Mouse (Mus musculus) retina, postnatal 7 days (tissue): ENCODE measurements around the gene Serpinb1a.
"Not testable (repeated sequence)": the region's sequence is repeated elsewhere in the genome, so short reads cannot be mapped to it uniquely, and the experiment has no call there.

Experiments used
- DNase-seq: peaks from one replicate; pipeline ENCODE4 v3.0.0-alpha.2; 2012; ENCODE audit warnings: low read depth, low spot score

The Serpinb1a gene

DNA sequence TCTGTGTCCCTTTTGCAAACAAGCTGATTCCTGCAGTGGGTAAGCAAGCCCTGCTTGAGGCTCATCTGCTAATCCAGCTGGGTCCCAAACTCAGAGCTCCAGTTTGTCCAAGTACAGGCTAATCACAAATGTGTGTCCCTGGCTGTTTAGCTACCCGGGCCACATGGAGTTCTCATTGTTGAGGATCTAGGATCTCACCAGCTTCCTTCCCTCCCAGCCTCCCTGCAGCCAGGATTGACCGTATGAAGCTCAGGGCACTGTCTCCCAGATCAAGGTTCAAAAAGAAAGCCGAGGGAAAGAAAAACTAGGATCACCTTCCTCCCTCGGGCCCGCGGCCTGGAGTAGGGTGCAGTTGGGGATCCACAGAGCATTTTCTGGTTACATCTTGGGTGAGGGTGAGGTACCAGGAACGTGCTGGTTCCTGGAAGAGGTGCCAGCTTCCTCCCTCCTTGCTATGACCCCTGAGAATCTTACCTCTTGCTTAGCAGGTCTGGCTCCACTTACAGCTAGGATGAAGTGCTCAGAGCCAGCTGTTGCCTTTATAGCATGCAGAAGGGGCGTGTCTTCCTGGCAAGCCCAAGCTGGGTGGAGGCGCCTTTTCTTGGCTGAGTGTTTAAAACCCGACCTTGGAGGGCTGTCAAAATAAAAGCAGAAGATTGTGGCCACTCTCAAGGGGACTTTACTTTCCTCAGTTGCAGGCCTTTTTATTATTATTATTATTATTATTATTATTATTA, at the start of gene Serpinb1a:
Gene Serpinb1a (minus strand): TSS at position 518 of the 737 bp plus-strand sequence.
- DNase-seq, result no peak

DNA sequence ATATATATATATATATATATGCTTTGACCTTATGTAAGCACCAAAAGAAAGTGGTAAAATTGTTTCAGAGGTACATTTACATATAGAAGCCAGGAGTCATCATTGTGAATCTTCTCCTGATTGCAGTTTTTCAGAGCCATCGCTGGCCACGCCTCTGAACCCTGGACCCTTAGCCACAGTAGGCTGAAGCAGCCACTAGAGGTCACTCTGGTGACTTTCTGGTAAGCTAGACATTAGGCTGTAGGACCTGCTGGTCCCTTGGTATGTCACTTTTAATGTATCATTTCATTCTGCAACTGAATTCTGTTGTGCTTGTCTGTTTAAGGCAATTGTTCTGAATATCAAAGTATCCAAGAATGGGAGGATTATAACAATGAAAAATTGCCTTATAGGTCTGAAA, 49.7 kb upstream of the Serpinb1a start:
- peak; percentile 11 for DNase-seq

- not testable (repeated sequence) for DNase-seq
Observed at GRCm38 (mm10) chr13:32899114-32899513, 48.1 kb upstream of the Serpinb1a start.

DNA sequence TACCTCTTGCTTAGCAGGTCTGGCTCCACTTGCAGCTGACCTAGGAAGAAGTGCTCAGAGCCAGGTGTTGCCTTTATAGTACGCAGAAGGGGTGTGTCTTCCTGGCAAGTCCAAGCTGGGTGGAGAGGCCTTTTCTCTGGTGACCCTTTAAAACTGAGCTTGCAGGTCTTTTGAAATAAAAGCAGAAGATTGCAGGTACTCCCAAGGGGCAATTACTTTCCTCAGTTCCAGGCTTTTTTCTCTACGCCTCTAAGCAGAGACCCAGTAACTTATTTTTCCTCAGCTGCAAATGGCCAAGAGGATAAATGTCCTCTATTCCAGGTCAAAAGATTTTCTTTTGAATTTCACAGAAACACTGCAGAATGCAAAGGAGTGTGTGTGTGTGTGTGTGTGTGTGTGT, 47.1 kb upstream of the Serpinb1a start, which contains the start of gene Serpinb1c:
Gene Serpinb1c (minus strand): TSS at position 101 of the 400 bp plus-strand sequence.
- no peak for DNase-seq

GRCm38 (mm10) chr13:32896931-32897330, 45.9 kb upstream of the Serpinb1a start:
- no peak for DNase-seq

GRCm38 (mm10) chr13:32884755-32885154, 33.8 kb upstream of the Serpinb1a start:
- DNase-seq, result no peak

DNA sequence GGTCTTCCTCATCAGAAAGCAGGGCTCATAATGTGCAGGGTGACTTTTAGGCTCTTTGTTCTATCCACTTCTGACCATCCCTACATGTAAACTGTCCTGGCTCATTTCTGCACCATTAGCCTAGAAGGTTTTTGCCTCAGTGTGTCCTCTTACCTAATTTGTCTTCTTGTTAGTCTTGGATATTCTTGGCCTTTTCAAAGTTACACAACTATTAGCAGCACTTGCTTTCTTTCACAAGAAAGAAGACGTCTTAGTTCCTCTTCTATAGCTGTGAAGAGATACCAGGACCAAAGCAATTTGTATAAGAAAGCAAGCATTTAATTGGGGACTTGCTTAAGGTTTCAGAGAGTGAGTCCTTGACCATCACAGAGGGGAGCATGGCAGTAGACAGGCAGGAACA, 22.9 kb upstream of the Serpinb1a start:
- DNase-seq, result no peak

DNA sequence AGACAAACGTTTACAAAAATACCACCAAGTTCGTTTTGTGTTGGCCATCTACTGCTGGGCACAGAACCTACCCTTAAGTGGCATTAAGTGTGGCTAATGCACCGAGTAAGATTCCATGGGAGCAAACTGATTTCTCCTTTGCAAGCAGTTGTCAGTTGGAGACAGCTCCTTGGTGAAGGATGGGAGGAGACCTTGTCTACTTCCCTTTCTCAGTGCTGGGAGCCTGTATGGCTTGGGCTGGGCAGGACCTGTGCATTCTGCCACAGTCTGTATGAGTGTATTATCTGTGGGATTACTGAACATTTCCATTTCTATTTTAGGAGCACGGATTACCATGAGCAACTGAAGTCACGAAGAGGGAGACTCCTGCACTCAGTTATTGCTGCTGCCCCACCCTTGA, 17.9 kb upstream of the Serpinb1a start:
- DNase-seq, result no peak

GRCm38 (mm10) chr13:32868233-32868632, 17.2 kb upstream of the Serpinb1a start:
- DNase-seq, result not testable (repeated sequence)

GRCm38 (mm10) chr13:32867030-32867429, 16.0 kb upstream of the Serpinb1a start:
- DNase-seq, result no peak

DNA sequence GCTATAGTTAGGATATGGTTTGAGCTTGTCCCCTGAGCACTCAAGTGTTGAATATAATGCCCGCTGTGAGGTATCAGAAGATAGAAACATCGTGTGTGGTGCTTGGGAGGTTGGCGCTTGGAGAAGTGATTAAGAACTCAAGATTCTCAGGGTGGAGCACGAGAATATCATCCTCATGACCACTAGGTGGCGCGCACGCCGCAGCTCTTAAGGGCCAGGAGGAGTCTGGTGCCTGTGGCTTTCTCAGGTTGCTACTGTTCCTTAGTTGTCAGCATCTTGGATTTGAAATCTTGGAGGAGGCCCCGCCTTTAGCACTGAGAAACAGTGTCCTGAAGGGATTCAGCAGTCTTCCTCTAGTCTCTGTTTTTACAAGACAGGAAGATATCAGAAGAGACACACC, 15.5 kb upstream of the Serpinb1a start:
- DNase-seq, result peak; percentile 48

DNA sequence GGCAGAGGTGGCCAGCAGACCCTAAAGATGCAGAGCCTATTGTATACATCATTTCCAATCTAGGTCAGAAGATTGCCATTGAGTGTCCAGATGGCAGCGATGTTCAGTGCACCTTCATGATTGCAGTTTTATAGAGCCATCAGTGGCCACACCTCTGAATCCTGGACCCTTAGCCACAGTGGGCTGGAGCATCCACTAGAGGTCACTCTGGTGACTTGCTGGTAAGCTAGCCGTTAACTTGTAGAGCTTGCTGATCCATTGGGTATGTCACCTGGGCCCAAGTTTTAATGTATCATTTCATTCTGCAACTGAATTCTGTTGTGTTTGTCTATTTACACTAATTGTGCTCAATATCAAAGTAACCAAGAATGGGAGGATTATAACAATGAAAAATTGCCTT, 14.6 kb upstream of the Serpinb1a start:
- DNase-seq, result no peak

- not testable (repeated sequence) for DNase-seq
Observed at GRCm38 (mm10) chr13:32864529-32864928, 13.5 kb upstream of the Serpinb1a start.

GRCm38 (mm10) chr13:32863456-32863855, 12.5 kb upstream of the Serpinb1a start:
- DNase-seq, result no peak

DNA sequence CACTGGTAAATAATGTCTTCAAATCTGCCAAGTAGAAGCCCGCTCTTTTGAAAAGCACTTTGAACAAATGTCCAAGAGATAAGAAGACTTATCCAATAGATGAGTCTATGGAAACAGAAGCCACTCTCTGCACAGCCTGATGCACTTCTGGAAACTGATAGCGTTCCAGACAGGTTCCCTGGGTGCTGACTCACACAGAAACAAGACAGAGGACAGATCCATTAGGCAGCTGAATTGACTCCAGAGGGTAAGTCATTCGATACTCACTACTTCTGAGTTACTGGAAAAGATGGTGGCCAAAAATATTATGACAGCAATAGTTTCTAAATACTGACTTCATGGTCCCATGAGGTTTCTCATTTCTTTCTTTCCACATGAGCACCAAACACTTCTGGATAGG, 9.8 kb upstream of the Serpinb1a start:
- DNase-seq, result no peak

- no peak for DNase-seq
Observed at GRCm38 (mm10) chr13:32853073-32853472, 2.1 kb upstream of the Serpinb1a start.

- DNase-seq, result no peak
Observed at GRCm38 (mm10) chr13:32852539-32852938, 1.6 kb upstream of the Serpinb1a start.

GRCm38 (mm10) chr13:32851967-32852366, 982 bp upstream of the Serpinb1a start:
- peak; percentile 27 for DNase-seq

GRCm38 (mm10) chr13:32850156-32850555, 829 bp downstream of the Serpinb1a start:
- no peak for DNase-seq

DNA sequence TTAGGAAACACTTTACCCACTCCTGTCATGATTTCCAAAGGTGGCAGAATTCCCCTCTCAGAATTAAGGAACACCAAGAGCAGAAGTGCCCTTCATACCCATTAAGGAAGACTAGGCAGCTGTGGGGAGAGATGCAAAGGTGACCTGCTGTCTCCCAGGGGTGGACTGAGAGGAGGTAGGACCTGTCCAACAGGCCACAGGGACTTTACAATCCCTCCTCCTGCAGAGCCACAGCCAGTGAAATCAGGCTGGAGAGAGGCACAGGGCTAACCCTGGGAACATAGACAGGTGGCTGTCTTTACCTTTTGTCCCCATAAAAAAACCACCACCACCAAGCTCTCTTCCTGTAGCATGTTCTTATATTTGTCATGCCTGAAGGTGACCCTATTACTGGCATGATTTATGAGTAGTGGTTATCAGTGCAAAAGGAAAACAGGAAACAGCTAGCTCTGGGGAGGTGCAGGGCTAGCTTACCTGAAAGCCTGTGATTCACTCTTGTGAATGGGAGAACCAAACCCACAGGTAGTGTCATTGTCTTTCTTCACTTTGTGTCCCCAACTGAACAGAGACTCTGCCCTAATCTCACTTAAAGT, 1.4 kb downstream of the Serpinb1a start:
- no peak for DNase-seq

DNA sequence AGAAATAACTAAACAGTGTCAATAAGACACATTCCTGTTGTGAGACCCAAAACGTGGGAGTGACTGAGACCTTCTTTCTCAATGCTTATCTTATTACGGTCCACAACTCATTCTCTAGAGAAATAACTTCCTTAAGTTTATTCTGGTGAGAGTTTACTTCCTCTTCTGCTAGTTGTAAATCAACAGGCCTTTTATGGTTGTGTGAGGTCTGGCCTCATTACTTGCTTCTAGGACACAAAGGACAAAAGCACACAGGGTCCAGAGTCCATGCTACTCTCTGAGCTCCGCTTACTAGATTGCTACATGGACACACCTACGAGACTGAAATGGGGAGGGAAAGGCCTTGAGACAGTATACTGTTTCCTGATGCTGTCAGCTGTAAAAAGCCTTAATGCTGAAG, 1.9 kb downstream of the Serpinb1a start:
- DNase-seq, result no peak

GRCm38 (mm10) chr13:32846221-32846620, 4.8 kb downstream of the Serpinb1a start:
- no peak for DNase-seq

DNA sequence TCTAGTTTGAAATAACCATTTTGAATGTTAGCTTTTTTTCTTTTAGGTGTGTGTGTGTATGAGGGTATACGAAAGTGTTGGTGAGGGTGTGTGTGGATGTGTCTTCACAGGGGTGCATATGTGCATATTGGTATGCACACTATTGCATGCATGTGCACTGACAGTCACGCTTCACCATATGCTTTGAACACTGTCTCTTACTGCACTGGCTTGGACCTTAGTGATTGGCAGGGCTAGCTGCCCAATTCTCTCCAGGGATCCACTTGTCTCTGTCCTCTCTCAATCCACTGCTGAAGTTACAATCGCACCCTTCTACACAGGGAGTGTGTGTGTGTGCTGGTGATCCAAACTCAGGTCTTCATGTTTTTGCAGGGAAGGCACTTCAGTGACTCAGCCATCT, 9.6 kb downstream of the Serpinb1a start:
- no peak for DNase-seq
